Mouse (Mus musculus) bone marrow macrophage, adult 2 months (primary cell): Measurements from ENCODE around the gene Adgrv1.

Experiments used
- CTCF ChIP-seq: IDR thresholded peaks from 2 replicates; pipeline ENCODE4 v1.5.1; 2012; ENCODE audit warnings: low read depth, mild to moderate bottlenecking, low read length, moderate library complexity
- POLR2A ChIP-seq: IDR thresholded peaks from 2 replicates; pipeline ENCODE4 v1.6.1; 2012; ENCODE audit warnings: mild to moderate bottlenecking, low read depth, low read length, borderline replicate concordance

DNA sequence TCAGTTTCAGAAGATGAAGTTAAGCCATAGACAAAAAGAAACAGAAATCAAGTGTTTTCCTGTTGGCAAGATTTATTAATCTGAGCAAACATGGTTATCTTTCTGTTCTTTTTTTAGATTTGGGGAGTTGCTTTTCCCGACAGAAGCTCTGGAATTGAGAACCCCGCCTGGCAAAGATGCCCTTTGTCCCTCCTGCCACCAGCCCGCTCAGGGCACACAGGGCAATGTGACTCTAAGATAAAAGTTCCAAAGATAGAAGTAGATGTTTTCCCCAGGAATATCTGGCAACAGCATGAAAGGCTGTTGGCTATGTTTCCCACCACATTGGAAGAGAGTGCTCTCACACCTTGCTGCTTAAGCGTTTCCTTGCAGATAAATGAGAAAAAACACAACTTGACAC, 264.0 kb downstream of the Adgrv1 start:
- TF ChIP-seq CTCF (no peak), POLR2A (no peak)
